Mouse (Mus musculus) heart, embryonic 13.5 days (tissue): ENCODE measurements around the gene Plekha7. TPM values are rescaled to one million over a fixed set of nuclear protein-coding genes. Genes with fewer than 3 reads are reported as not detected.
A peak's percentile ranks its signal among the peaks of the same experiment; 100 is the strongest.

Experiments used
- ATAC-seq: fragments of 200-750 bp; cut with Nextera tagmentation; 2 replicates; pipeline ENCODE4 v1.8.0; 2017; ENCODE audit warnings: moderate TSS enrichment; ENCODE audit not compliant: insufficient number of reproducible peaks, low FRiP score, low TSS enrichment; ENCODE audit errors: extremely low read depth
- H3K27ac ChIP-seq: fragments of 300-500 bp; sonication (generic); replicated peaks from 2 replicates; pipeline ENCODE4 v1.5.1; 2015; ENCODE audit warnings: moderate library complexity, mild to moderate bottlenecking, inconsistent platforms
- H3K27me3 ChIP-seq: fragments of 300-500 bp; sonication (generic); replicated peaks from 2 replicates; pipeline ENCODE4 v1.6.1; 2015; ENCODE audit warnings: mild to moderate bottlenecking, inconsistent platforms
- H3K36me3 ChIP-seq: fragments of 300-500 bp; sonication (generic); 2 replicates; pipeline ENCODE4 v1.6.1; 2015; ENCODE audit warnings: mild to moderate bottlenecking, inconsistent platforms
- H3K4me1 ChIP-seq: fragments of 300-500 bp; sonication (generic); 2 replicates; pipeline ENCODE4 v1.6.1; 2015; ENCODE audit warnings: inconsistent platforms
- H3K4me2 ChIP-seq: fragments of 300-500 bp; sonication (generic); 2 replicates; pipeline ENCODE4 v1.6.1; 2015; ENCODE audit warnings: inconsistent platforms, mild to moderate bottlenecking, moderate library complexity
- H3K4me3 ChIP-seq: fragments of 300-500 bp; sonication (generic); 2 replicates; pipeline ENCODE4 v1.5.1; 2015; ENCODE audit warnings: moderate library complexity, mild to moderate bottlenecking, inconsistent platforms
- H3K9ac ChIP-seq: fragments of 300-500 bp; sonication (generic); 2 replicates; pipeline ENCODE4 v1.6.1; 2015; ENCODE audit warnings: inconsistent platforms, mild to moderate bottlenecking, moderate library complexity
- H3K9me3 ChIP-seq: fragments of 300-500 bp; sonication (generic); 2 replicates; pipeline ENCODE4 v1.6.1; 2016; ENCODE audit warnings: inconsistent platforms
- WGBS: fragments of 180-500 bp; shearing (Covaris S2); methylation state at CpG from one replicate; pipeline ENCODE4 v1.1.7; 2015; ENCODE audit warnings: mixed read lengths; 5-methylcytosine and 5-hydroxymethylcytosine counted together
- polyA plus RNA-seq: library from polyadenylated mRNA; unstranded; fragments of >200 nt; fragmentation: Nextera tagmentation; extraction: Ambion mirVana; gene quantifications from 2 replicates; pipeline ENCODE4 v1.2.1, GENCODE M21; 2015

Gene Plekha7
- polyA plus RNA-seq, 1 experiment from 2014 or later, result 38.4 TPM

DNA sequence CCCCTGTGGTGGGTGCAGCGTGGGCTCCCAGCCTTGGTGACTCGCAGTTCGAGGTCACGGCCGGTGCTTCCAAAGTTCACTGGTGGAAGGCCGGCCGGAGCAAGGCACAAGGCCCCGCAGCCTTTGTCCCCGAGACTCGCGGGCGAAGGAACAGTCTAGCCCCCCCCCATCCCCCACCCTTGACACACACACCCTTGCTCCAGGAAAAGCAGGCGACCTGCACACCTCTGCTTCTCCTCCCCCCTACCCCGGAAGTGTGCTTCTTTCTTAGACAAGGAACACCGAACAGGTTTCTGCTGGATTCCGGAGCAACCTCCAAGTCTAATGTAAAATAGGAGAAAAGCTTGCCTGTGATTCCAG is 436 bp upstream of the Plekha7 start:
- ATAC-seq, result no peak
- 3% methylated on average over 16 of the region's 16 CpGs for WGBS
- peak overlapping the region; percentile 81 for H3K9ac ChIP-seq
- peaks cover 25% of the 10 kb centered on the region for H3K27me3 ChIP-seq
- peaks cover 29% of the 10 kb centered on the region for H3K4me1 ChIP-seq
- H3K27ac ChIP-seq, result peak overlapping the region; percentile 53
- H3K4me3 ChIP-seq, result peak overlapping the region; percentile 85
- H3K9me3 ChIP-seq, result no peaks in the 10 kb centered on the region
- H3K4me2 ChIP-seq, result peak overlapping the region; percentile 98
- no peaks in the 10 kb centered on the region for H3K36me3 ChIP-seq

DNA sequence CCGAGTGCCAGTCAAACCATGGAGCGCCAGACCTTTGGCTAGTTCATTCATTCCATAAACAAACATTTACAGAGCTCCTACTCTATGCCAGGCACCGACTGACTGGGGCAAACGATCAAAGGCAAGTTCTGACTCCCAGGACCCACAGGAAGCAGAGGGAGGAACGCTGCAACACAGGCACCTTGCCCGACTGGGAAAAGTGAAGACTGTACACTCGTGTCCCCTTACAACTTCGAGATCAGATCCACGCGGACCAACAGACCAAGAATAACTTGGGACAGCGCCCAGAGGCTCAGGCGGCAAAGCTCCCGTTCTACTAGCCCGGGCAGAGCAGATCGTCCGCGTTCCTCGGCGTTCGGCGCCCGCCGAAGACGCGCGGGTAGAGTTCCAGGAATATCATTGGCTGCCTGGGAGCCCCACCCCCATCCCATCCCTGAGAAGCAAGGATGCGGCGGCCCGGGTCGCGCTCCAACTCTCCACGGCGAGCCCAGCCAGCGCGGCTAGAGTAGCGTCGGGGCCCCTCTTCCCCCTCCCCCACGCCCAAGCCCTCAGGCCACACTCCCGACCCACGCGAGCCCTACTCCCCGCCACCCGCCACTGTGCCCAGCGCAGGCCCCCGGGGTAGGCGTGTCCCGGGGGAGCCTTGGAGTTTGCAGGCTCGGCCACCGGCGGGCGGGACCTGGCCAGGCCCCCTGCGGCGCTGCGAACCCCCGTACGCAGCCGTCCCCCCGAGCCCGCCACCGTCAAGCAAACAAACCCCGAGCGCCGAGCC is 891 bp downstream of the Plekha7 start:
- no peaks in the 10 kb centered on the region for H3K9me3 ChIP-seq
- peak overlapping the region; percentile 81 for H3K9ac ChIP-seq
- peak overlapping the region; percentile 98 for H3K4me2 ChIP-seq
- H3K4me1 ChIP-seq, result peaks cover 30% of the 10 kb centered on the region
- peak overlapping the region; percentile 68 for H3K27ac ChIP-seq
- peak overlapping the region; percentile 85 for H3K4me3 ChIP-seq
- peak; percentile 69 for ATAC-seq
- under 1% methylated on average over 63 of the region's 63 CpGs for WGBS
- peaks cover 25% of the 10 kb centered on the region for H3K27me3 ChIP-seq
- no peaks in the 10 kb centered on the region for H3K36me3 ChIP-seq

DNA sequence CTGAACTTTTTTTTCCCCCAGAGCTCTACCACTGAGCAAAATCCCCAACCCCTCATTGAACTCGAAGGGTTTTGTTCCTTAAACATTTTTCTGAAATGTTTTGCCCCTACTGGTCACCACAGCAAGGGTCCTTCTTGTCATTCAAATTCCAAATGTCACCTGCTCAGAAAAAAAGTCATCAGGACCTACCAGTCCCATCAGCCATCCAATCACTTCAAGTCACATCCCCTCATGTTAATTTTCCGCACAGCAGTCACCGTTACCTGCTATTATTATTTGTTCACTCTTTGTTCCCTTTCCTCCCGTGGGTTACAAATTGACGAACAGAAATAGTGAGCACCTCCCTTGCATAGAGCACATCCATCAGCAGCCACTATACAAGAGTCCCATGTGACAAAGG is 1.6 kb downstream of the Plekha7 start:
- peak overlapping the region; percentile 48; the same call in 1 of the 2 replicates for H3K27ac ChIP-seq
- no peaks in the 10 kb centered on the region for H3K9me3 ChIP-seq
- H3K9ac ChIP-seq, result peak overlapping the region; percentile 81
- peak overlapping the region; percentile 85 for H3K4me3 ChIP-seq
- H3K36me3 ChIP-seq, result no peaks in the 10 kb centered on the region
- peak overlapping the region; percentile 98 for H3K4me2 ChIP-seq
- peaks cover 34% of the 10 kb centered on the region for H3K4me1 ChIP-seq
- 21% methylated on average over 5 of the region's 5 CpGs for WGBS
- peaks cover 25% of the 10 kb centered on the region for H3K27me3 ChIP-seq
- ATAC-seq, result no peak

DNA sequence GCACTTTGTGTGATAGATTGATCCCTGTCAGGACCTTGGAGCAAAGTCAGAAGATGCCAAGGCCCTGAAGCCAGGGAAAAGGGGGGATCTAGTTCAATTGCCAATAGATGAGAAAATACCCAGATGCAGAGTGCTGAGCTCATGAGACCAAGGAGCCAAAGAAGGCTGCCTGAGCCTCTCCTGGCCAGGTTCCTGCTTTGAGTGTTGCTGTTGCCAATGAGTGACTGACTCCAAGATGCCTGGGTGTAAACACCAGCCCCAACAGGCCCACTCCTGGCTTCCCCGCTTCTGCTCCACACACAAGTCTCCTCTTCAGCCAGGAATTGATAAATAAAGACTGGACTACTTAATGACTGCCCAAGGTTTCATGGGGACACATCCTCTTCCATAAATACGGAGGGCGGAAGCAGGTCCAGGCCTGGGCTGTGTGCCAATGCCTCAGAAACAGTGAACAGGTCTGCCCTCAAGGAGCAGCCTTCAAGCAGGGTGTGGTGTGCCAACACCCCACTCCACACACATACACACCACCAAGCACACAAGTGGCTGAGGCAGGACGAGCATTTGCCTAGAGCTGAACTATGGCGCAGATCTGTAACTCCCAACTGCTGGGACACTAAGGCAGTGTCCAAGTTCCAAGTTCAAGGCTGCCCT is 6.4 kb downstream of the Plekha7 start:
- 78% methylated on average over 5 of the region's 5 CpGs for WGBS
- H3K27ac ChIP-seq, result 0 out of 2 replicates have a peak overlapping the region, but pooled peaks have one; percentile 28
- H3K9ac ChIP-seq, result no peak overlapping the region
- no peak overlapping the region for H3K4me2 ChIP-seq
- no peak overlapping the region for H3K4me3 ChIP-seq
- H3K36me3 ChIP-seq, result no peaks in the 10 kb centered on the region
- no peak for ATAC-seq
- peaks cover 30% of the 10 kb centered on the region for H3K4me1 ChIP-seq
- no peaks in the 10 kb centered on the region for H3K9me3 ChIP-seq
- peaks cover 12% of the 10 kb centered on the region for H3K27me3 ChIP-seq

DNA sequence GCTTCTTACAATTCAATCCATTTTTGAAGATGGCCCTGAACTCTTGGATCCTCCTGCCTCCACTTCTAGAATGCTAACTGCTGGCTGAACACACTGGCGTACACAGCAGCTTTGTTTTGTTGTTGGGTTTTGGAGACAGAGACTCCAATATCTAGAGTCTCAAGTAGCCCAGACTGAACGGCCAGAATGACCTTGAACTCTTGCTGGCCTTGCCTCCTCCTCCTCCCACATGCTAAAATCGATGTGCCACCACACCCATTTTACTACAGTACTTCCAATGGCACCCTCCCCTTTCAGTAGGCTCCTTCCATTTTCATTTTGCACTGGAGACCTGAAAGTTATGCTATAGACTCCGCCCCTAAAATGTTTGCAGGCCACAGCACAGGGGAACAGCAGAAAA is 7.0 kb downstream of the Plekha7 start:
- Histone ChIP-seq H3K4me3 (no peak overlapping the region), H3K9me3 (no peaks in the 10 kb centered on the region), H3K4me1 (peaks cover 23% of the 10 kb centered on the region), H3K27ac (0 out of 2 replicates have a peak overlapping the region, but pooled peaks have one; percentile 28), H3K36me3 (no peaks in the 10 kb centered on the region), H3K27me3 (peaks cover 6% of the 10 kb centered on the region), H3K9ac (no peak overlapping the region), H3K4me2 (no peak overlapping the region)
- no peak for ATAC-seq
- WGBS, result 63% methylated on average over 4 of the region's 4 CpGs

DNA sequence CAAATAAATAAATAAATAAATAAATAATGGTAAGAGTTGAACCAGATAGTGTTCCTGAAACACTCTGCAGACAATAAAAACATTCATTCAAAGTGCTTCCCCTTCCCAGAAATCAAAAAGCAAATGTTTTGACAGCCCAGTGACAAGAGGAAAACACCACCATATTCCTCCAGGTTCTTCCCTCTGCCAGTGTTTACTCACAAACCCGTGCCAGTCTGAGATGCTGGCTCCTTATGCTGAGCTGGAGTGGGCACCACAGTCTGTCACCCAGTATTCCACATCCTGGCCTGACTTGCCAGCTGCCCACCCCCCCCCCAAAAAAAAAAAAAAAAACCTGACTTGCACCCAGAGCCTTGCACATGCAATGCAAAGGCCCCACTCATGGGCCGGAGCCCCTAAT is 9.3 kb downstream of the Plekha7 start:
- H3K27me3 ChIP-seq, result no peaks in the 10 kb centered on the region
- H3K4me2 ChIP-seq, result no peak overlapping the region
- no peaks in the 10 kb centered on the region for H3K9me3 ChIP-seq
- H3K4me3 ChIP-seq, result no peak overlapping the region
- 88% methylated on average over 2 of the region's 2 CpGs for WGBS
- H3K36me3 ChIP-seq, result no peaks in the 10 kb centered on the region
- no peak overlapping the region for H3K27ac ChIP-seq
- ATAC-seq, result no peak
- H3K9ac ChIP-seq, result no peak overlapping the region
- peaks cover 34% of the 10 kb centered on the region for H3K4me1 ChIP-seq

DNA sequence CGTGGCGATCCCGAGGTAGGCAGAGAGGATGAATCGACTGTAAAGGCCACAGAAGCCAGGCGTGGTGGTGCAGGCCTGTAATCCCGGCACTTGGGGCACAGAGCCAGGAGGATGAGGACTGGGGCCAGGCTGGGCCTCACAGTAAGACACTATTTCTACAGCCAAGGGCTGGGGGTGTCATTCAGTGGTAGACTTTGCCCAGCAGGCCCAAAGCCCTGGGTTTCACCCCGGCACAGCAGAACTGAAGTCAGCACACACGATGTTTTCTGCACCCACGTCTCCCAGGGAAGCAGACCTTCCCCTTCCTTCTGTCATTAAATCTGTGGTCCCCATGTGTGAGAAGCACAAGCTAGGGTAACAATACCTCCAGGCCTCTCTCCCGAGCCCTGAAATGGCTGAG is 9.8 kb downstream of the Plekha7 start:
- no peak overlapping the region for H3K4me3 ChIP-seq
- H3K4me2 ChIP-seq, result no peak overlapping the region
- no peaks in the 10 kb centered on the region for H3K9me3 ChIP-seq
- no peaks in the 10 kb centered on the region for H3K27me3 ChIP-seq
- ATAC-seq, result no peak
- peak overlapping the region; percentile 48; the same call in 1 of the 2 replicates for H3K9ac ChIP-seq
- 65% methylated on average over 10 of the region's 10 CpGs for WGBS
- H3K36me3 ChIP-seq, result no peaks in the 10 kb centered on the region
- peaks cover 31% of the 10 kb centered on the region for H3K4me1 ChIP-seq
- no peak overlapping the region for H3K27ac ChIP-seq

DNA sequence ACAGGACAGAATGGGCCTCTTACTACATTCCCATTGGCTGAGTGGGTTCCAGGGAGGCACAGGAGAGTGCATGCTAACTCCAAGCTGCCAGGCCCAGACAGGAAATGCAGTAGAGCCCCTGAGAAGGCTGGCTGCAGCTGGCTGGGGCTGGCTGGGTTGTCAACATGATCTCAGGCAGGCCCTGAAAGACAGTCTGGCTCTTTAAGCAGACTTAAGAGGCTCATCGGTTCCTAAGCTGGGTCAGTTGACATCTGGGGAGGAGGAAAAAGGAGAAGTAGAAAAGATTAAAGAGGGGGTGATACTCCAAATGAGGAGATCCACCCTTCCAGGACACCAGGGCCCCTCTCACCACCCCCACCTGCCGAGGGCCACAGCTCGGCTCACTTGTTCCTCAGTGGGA is 13.2 kb downstream of the Plekha7 start:
- Histone ChIP-seq H3K4me2 (no peak overlapping the region), H3K4me3 (no peak overlapping the region), H3K9ac (peak overlapping the region; percentile 34; the same call in 1 of the 2 replicates), H3K9me3 (no peaks in the 10 kb centered on the region), H3K27ac (no peak overlapping the region), H3K36me3 (no peaks in the 10 kb centered on the region), H3K27me3 (no peaks in the 10 kb centered on the region), H3K4me1 (peaks cover 29% of the 10 kb centered on the region)
- no peak for ATAC-seq
- whole genome bisulfite sequencing, result 45% methylated on average over 3 of the region's 3 CpGs

DNA sequence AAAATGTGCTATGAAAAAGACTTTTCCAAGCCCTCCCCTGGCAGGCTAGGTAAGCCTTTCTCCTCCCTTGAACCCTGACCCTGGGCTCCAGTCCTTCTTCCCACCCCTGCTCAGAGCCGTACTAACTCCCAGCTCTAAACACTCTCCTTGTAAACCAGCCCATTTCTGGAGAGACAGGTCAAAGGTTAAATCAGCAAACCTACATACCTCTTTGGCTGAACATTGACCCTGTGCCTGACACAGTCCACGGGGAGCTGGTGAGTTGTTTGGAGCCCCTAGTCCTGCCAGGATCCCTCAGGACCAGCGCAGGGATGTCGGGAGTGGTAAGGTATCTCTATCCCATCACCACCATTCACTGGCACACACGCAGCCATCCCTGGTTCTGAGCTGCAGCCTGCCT is 15.8 kb downstream of the Plekha7 start:
- no peak for ATAC-seq
- Histone ChIP-seq H3K27ac (no peak overlapping the region), H3K4me1 (peaks cover 40% of the 10 kb centered on the region), H3K9ac (no peak overlapping the region), H3K4me2 (no peak overlapping the region), H3K9me3 (no peaks in the 10 kb centered on the region), H3K36me3 (no peaks in the 10 kb centered on the region), H3K27me3 (no peaks in the 10 kb centered on the region), H3K4me3 (no peak overlapping the region)
- 50% methylated on average over 5 of the region's 5 CpGs for WGBS

DNA sequence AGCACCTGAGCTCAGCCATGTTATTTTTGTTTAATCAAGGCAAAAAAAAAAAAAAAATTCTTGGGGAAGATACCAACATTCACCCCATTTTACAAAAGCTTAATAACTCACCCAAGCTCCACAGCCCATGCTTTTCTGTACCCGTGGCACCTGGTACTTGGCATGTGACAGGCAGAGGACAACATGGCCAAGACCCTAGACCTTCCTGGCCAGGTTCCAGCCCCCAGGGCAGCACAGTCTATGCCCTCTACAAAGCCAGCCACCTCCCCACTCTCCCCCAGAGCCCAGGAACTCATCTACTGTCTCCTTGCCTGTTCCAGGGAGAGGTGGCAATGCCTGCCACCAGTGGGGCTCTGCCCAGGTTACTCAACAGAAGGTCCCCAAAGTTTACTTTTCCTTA is 17.6 kb downstream of the Plekha7 start:
- H3K27me3 ChIP-seq, result no peaks in the 10 kb centered on the region
- H3K4me3 ChIP-seq, result no peak overlapping the region
- H3K9ac ChIP-seq, result no peak overlapping the region
- no peak overlapping the region for H3K4me2 ChIP-seq
- no peak overlapping the region for H3K27ac ChIP-seq
- H3K9me3 ChIP-seq, result no peaks in the 10 kb centered on the region
- no peak for ATAC-seq
- WGBS, result 75% methylated on average over 1 of the region's 1 CpGs
- H3K36me3 ChIP-seq, result no peaks in the 10 kb centered on the region
- peaks cover 58% of the 10 kb centered on the region for H3K4me1 ChIP-seq

DNA sequence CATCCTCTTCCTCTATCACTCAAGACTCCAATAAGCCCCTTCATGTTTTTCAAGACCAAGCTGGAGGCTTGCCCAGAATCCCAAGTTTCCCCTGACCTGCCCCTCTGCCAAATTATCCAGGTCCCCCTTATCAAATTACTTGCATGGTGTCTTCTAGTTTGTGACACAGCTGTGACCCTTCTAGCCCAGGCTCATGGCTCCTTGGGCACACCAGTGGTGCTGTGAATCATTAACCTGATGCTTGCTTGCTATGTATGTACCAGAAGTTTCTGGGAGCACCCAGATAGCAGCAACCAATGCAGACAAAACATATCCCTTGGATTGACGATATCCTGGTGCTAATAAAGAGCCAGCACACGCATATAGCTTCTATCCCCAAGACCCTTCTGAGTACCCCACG is 19.2 kb downstream of the Plekha7 start:
- no peaks in the 10 kb centered on the region for H3K9me3 ChIP-seq
- H3K36me3 ChIP-seq, result no peaks in the 10 kb centered on the region
- no peak overlapping the region for H3K4me3 ChIP-seq
- no peak overlapping the region for H3K4me2 ChIP-seq
- no peaks in the 10 kb centered on the region for H3K27me3 ChIP-seq
- 82% methylated on average over 3 of the region's 3 CpGs for WGBS
- H3K4me1 ChIP-seq, result peaks cover 51% of the 10 kb centered on the region
- H3K9ac ChIP-seq, result no peak overlapping the region
- H3K27ac ChIP-seq, result no peak overlapping the region
- ATAC-seq, result no peak
